Mouse (Mus musculus) liver, embryonic 16.5 days (tissue): ENCODE measurements around the gene Cort. TPM values are rescaled to one million over a fixed set of nuclear protein-coding genes. Genes with fewer than 3 reads are reported as not detected.

Experiments
- ATAC-seq: fragments of 200-750 bp; cut with Nextera tagmentation; 2 replicates; pipeline ENCODE4 v1.8.0; 2017; ENCODE audit warnings: low read depth, mild to moderate bottlenecking, moderate number of reproducible peaks, moderate library complexity
- H3K27ac ChIP-seq: fragments of 300-500 bp; sonication (generic); 2 replicates; pipeline ENCODE4 v1.5.1; 2014; ENCODE audit warnings: mild to moderate bottlenecking, low read length
- H3K27me3 ChIP-seq: fragments of 300-500 bp; sonication (generic); 2 replicates; pipeline ENCODE4 v1.6.1; 2014; ENCODE audit warnings: low read depth, low read length, mixed read lengths; ENCODE audit not compliant: control insufficient read depth, insufficient read depth
- H3K36me3 ChIP-seq: fragments of 300-500 bp; sonication (generic); 2 replicates; pipeline ENCODE4 v1.6.1; 2014; ENCODE audit warnings: mild to moderate bottlenecking; ENCODE audit not compliant: control insufficient read depth, insufficient read depth
- H3K4me1 ChIP-seq: fragments of 300-500 bp; sonication (generic); 2 replicates; pipeline ENCODE4 v1.6.1; 2014; ENCODE audit warnings: low read depth, low read length, mixed read lengths; ENCODE audit not compliant: control insufficient read depth
- H3K4me2 ChIP-seq: fragments of 300-500 bp; sonication (generic); 2 replicates; pipeline ENCODE4 v1.6.1; 2014; ENCODE audit warnings: low read depth, low read length, mixed read lengths
- H3K4me3 ChIP-seq: fragments of 300-500 bp; sonication (generic); 2 replicates; pipeline ENCODE4 v1.5.1; 2014; ENCODE audit warnings: low read depth, mild to moderate bottlenecking, low read length
- H3K9ac ChIP-seq: fragments of 300-500 bp; sonication (generic); 2 replicates; pipeline ENCODE4 v1.6.1; 2014; ENCODE audit warnings: low read depth, low read length
- H3K9me3 ChIP-seq: fragments of 300-500 bp; sonication (generic); replicated peaks from 2 replicates; pipeline ENCODE4 v1.6.1; 2016; ENCODE audit warnings: low read length; ENCODE audit not compliant: control insufficient read depth
- WGBS: fragments of 180-500 bp; shearing (Covaris S2); extraction: QIAGEN DNeasy Blood & Tissue Kit; methylation state at CpG from one replicate; pipeline ENCODE4 v1.1.7; 2014; ENCODE audit not compliant: insufficient replicate concordance; 5-methylcytosine and 5-hydroxymethylcytosine counted together
- polyA plus RNA-seq: library from polyadenylated mRNA; unstranded; fragments of >200 nt; fragmentation: Nextera tagmentation; extraction: Ambion mirVana; gene quantifications from 2 replicates; pipeline ENCODE4 v1.2.1, GENCODE M21; 2015

Gene Cort
- polyA plus RNA-seq, 1 experiment from 2014 or later, result not detected

- ATAC-seq, result peak; percentile 49
- H3K4me3 ChIP-seq, result peak overlapping the region; percentile 89
- WGBS, result 57% methylated on average over 3 of the region's 3 CpGs
- peaks cover 22% of the 10 kb centered on the region for H3K4me1 ChIP-seq
- H3K4me2 ChIP-seq, result peak overlapping the region; percentile 81
- no peaks in the 10 kb centered on the region for H3K27me3 ChIP-seq
- H3K27ac ChIP-seq, result peak overlapping the region; percentile 74
- H3K36me3 ChIP-seq, result peaks cover 2% of the 10 kb centered on the region; the same call in 1 of the 2 replicates
- no peaks in the 10 kb centered on the region for H3K9me3 ChIP-seq
- no peak overlapping the region; the same call in 1 of the 2 replicates for H3K9ac ChIP-seq
Observed at GRCm38 (mm10) chr4:149097956-149098355, 28.6 kb downstream of the Cort start.

GRCm38 (mm10) chr4:149091364-149091763 lies 35.2 kb downstream of the Cort start:
- WGBS, result 63% methylated on average over 8 of the region's 8 CpGs
- no peak for ATAC-seq
- no peak overlapping the region for H3K9ac ChIP-seq
- H3K9me3 ChIP-seq, result no peaks in the 10 kb centered on the region
- peaks cover 2% of the 10 kb centered on the region; the same call in 1 of the 2 replicates for H3K36me3 ChIP-seq
- H3K4me1 ChIP-seq, result peaks cover 11% of the 10 kb centered on the region
- H3K27ac ChIP-seq, result no peak overlapping the region
- no peak overlapping the region for H3K4me2 ChIP-seq
- no peaks in the 10 kb centered on the region for H3K27me3 ChIP-seq
- H3K4me3 ChIP-seq, result no peak overlapping the region

- 72% methylated on average over 5 of the region's 5 CpGs for WGBS
- no peak overlapping the region for H3K4me3 ChIP-seq
- no peak overlapping the region for H3K4me2 ChIP-seq
- no peak for ATAC-seq
- no peak overlapping the region for H3K27ac ChIP-seq
- no peaks in the 10 kb centered on the region; the same call in 1 of the 2 replicates for H3K36me3 ChIP-seq
- no peaks in the 10 kb centered on the region for H3K9me3 ChIP-seq
- peaks cover 4% of the 10 kb centered on the region; the same call in 1 of the 2 replicates for H3K4me1 ChIP-seq
- H3K9ac ChIP-seq, result no peak overlapping the region
- no peaks in the 10 kb centered on the region for H3K27me3 ChIP-seq
Observed at GRCm38 (mm10) chr4:149085381-149085780, 41.2 kb downstream of the Cort start.

GRCm38 (mm10) chr4:149081528-149081927 lies 45.0 kb downstream of the Cort start:
- Histone ChIP-seq H3K9me3 (no peaks in the 10 kb centered on the region), H3K4me3 (no peak overlapping the region), H3K4me2 (no peak overlapping the region), H3K9ac (no peak overlapping the region), H3K36me3 (no peaks in the 10 kb centered on the region; the same call in 1 of the 2 replicates), H3K27me3 (no peaks in the 10 kb centered on the region), H3K27ac (peak overlapping the region; percentile 63), H3K4me1 (peaks cover 9% of the 10 kb centered on the region)
- 68% methylated on average over 17 of the region's 17 CpGs for WGBS
- ATAC-seq, result peak; percentile 78

GRCm38 (mm10) chr4:149080111-149080510 lies 46.5 kb downstream of the Cort start:
- Histone ChIP-seq H3K4me1 (peaks cover 9% of the 10 kb centered on the region), H3K27me3 (no peaks in the 10 kb centered on the region), H3K9me3 (no peaks in the 10 kb centered on the region), H3K27ac (no peak overlapping the region), H3K4me3 (no peak overlapping the region), H3K36me3 (0 out of 2 replicates have a peak, but pooled peaks cover 2% of the 10 kb centered on the region), H3K4me2 (no peak overlapping the region), H3K9ac (no peak overlapping the region)
- WGBS, result 61% methylated on average over 8 of the region's 8 CpGs
- ATAC-seq, result no peak

GRCm38 (mm10) chr4:149079629-149080028 lies 46.9 kb downstream of the Cort start:
- Histone ChIP-seq H3K4me3 (no peak overlapping the region), H3K27ac (no peak overlapping the region), H3K4me2 (no peak overlapping the region), H3K4me1 (peaks cover 9% of the 10 kb centered on the region), H3K27me3 (no peaks in the 10 kb centered on the region), H3K9me3 (no peaks in the 10 kb centered on the region), H3K9ac (no peak overlapping the region), H3K36me3 (0 out of 2 replicates have a peak, but pooled peaks cover 2% of the 10 kb centered on the region)
- ATAC-seq, result no peak
- 67% methylated on average over 6 of the region's 6 CpGs for WGBS

- Histone ChIP-seq H3K9me3 (no peaks in the 10 kb centered on the region), H3K27me3 (no peaks in the 10 kb centered on the region), H3K9ac (no peak overlapping the region), H3K4me2 (no peak overlapping the region), H3K27ac (no peak overlapping the region), H3K4me3 (no peak overlapping the region), H3K36me3 (0 out of 2 replicates have a peak, but pooled peaks cover 2% of the 10 kb centered on the region), H3K4me1 (peaks cover 9% of the 10 kb centered on the region)
- ATAC-seq, result peak; percentile 57; the same call in 1 of the 2 replicates
- WGBS, result 52% methylated on average over 4 of the region's 4 CpGs
Observed at GRCm38 (mm10) chr4:149078261-149078660, 48.3 kb downstream of the Cort start.

- H3K9ac ChIP-seq, result no peak overlapping the region
- no peak overlapping the region for H3K4me3 ChIP-seq
- ATAC-seq, result peak; percentile 42
- H3K4me1 ChIP-seq, result peaks cover 9% of the 10 kb centered on the region
- H3K27ac ChIP-seq, result no peak overlapping the region
- H3K36me3 ChIP-seq, result peaks cover 8% of the 10 kb centered on the region; the same call in 1 of the 2 replicates
- no peaks in the 10 kb centered on the region for H3K27me3 ChIP-seq
- no peaks in the 10 kb centered on the region for H3K9me3 ChIP-seq
- no peak overlapping the region for H3K4me2 ChIP-seq
- 40% methylated on average over 10 of the region's 10 CpGs for WGBS
Observed at GRCm38 (mm10) chr4:149075871-149076575, 50.5 kb downstream of the Cort start.

- H3K36me3 ChIP-seq, result peaks cover 8% of the 10 kb centered on the region; the same call in 1 of the 2 replicates
- no peak overlapping the region for H3K4me3 ChIP-seq
- no peak for ATAC-seq
- peaks cover 9% of the 10 kb centered on the region for H3K4me1 ChIP-seq
- no peak overlapping the region for H3K9ac ChIP-seq
- H3K27ac ChIP-seq, result no peak overlapping the region
- H3K27me3 ChIP-seq, result no peaks in the 10 kb centered on the region
- 91% methylated on average over 13 of the region's 13 CpGs for WGBS
- no peaks in the 10 kb centered on the region for H3K9me3 ChIP-seq
- H3K4me2 ChIP-seq, result no peak overlapping the region
Observed at GRCm38 (mm10) chr4:149075073-149075472, 51.5 kb downstream of the Cort start.
